Mouse (Mus musculus) liver, embryonic 14.5 days (tissue): Measurements from ENCODE around the gene Ica1l. TPM values are rescaled to one million over a fixed set of nuclear protein-coding genes. Genes with fewer than 3 reads are reported as not detected.

Source experiments
- ATAC-seq: fragments of 200-750 bp; cut with Nextera tagmentation; 2 replicates; pipeline ENCODE4 v1.8.0; 2017; ENCODE audit warnings: moderate number of reproducible peaks, mild to moderate bottlenecking, moderate library complexity; ENCODE audit not compliant: insufficient read depth
- DNase-seq, 3 experiments: peaks; one replicate each; pipeline ENCODE4 v3.0.0-alpha.2; 2012 to 2013; ENCODE audit warnings: low read depth in 3 of 3, low spot score in 3 of 3
- H3K27ac ChIP-seq: fragments of 300-500 bp; sonication (generic); 2 replicates; pipeline ENCODE4 v1.5.1; 2014; ENCODE audit warnings: moderate library complexity, mild to moderate bottlenecking, control low read depth, inconsistent platforms
- H3K27me3 ChIP-seq: fragments of 300-500 bp; sonication (generic); 2 replicates; pipeline ENCODE4 v1.6.1; 2014; ENCODE audit warnings: mild to moderate bottlenecking, low read length, moderate library complexity; ENCODE audit not compliant: control insufficient read depth, insufficient read depth
- H3K36me3 ChIP-seq: fragments of 300-500 bp; sonication (generic); replicated peaks from 2 replicates; pipeline ENCODE4 v1.6.1; 2014; ENCODE audit warnings: low read depth; ENCODE audit not compliant: control insufficient read depth, insufficient read depth
- H3K4me1 ChIP-seq, 2 experiments: fragments of 200-500 bp in 1 of 2; fragments of 300-500 bp in 1 of 2; sonication (generic) in 1 of 2; replicated peaks; 2 replicates each; pipeline ENCODE4 v1.6.1; 2012 to 2014; ENCODE audit warnings: antibody characterized with exemption in 1 of 2, inconsistent platforms in 1 of 2, low read length in 1 of 2; ENCODE audit not compliant: control insufficient read depth in 2 of 2, insufficient read depth in 2 of 2
- H3K4me2 ChIP-seq: fragments of 300-500 bp; sonication (generic); 2 replicates; pipeline ENCODE4 v1.6.1; 2014; ENCODE audit warnings: low read depth, mild to moderate bottlenecking, control low read depth, moderate library complexity
- H3K4me3 ChIP-seq, 2 experiments: fragments of 200-500 bp in 1 of 2; fragments of 300-500 bp in 1 of 2; sonication (generic) in 1 of 2; 2 replicates each; pipeline ENCODE4 v1.5.1; 2012 to 2014; ENCODE audit warnings: low read depth in 2 of 2, low read length in 2 of 2, mild to moderate bottlenecking in 2 of 2, control low read depth in 1 of 2, inconsistent platforms in 1 of 2, moderate library complexity in 1 of 2; ENCODE audit not compliant: insufficient read depth in 1 of 2
- H3K9ac ChIP-seq: fragments of 300-500 bp; sonication (generic); replicated peaks from 2 replicates; pipeline ENCODE4 v1.6.1; 2014; ENCODE audit warnings: mild to moderate bottlenecking, control low read depth, moderate library complexity
- H3K9me3 ChIP-seq: fragments of 300-500 bp; sonication (generic); 2 replicates; pipeline ENCODE4 v1.6.1; 2016; ENCODE audit warnings: low read length, mixed read lengths; ENCODE audit not compliant: control insufficient read depth
- CTCF ChIP-seq: IDR thresholded peaks from 2 replicates; pipeline ENCODE4 v1.5.1; 2016; ENCODE audit warnings: antibody characterized with exemption, low read depth, control low read depth
- EP300 ChIP-seq: IDR thresholded peaks from 2 replicates; pipeline ENCODE4 v1.6.1; 2016; ENCODE audit warnings: antibody characterized with exemption, low read depth
- WGBS: fragments of 180-500 bp; shearing (Covaris S2); extraction: QIAGEN DNeasy Blood & Tissue Kit; methylation state at CpG from one replicate; pipeline ENCODE4 v1.1.7; 2014; ENCODE audit not compliant: insufficient replicate concordance; 5-methylcytosine and 5-hydroxymethylcytosine counted together
- polyA plus RNA-seq, 2 experiments: library from polyadenylated mRNA; depleted of rRNA in 1 of 2; stranded (reverse) in 1 of 2; unstranded in 1 of 2; fragments of >200 nt; fragmentation: Nextera tagmentation in 1 of 2; extraction: Ambion mirVana in 1 of 2; gene quantifications; 2 replicates each; pipeline versions ENCODE4 v1.2.1 to v1.2.3; 2012 to 2014

The Ica1l gene
- polyA plus RNA-seq, 2 experiments = 0.10 to 0.22 TPM

DNA sequence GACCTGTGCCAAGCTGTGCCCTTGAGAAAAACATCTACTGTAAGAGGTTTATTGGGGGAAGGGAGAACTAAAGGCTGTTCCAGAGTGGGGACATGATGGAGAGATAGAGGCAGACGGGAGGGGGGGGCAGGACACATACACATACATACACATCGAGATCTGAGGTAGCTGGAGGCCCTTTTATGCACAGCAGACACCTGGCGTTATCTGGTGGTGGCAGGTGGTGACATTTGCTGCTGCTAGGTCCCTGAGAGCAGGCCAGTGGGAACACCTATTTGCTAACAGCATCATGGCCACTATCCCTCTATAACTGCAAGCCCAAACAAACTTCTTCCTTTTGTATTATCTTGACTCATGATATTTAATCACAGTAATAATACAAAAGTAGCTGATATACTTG is 85.8 kb downstream of the Ica1l start:
- no peak overlapping the region for H3K4me2 ChIP-seq
- no peak for DNase-seq
- ATAC-seq = no peak
- H3K9me3 ChIP-seq = no peaks in the 10 kb centered on the region
- no peaks in the 10 kb centered on the region for H3K36me3 ChIP-seq
- no peaks in the 10 kb centered on the region for H3K27me3 ChIP-seq
- TF ChIP-seq CTCF = no peak
- WGBS = 38% methylated on average over 3 of the region's 3 CpGs
- H3K9ac ChIP-seq = no peak overlapping the region
- H3K27ac ChIP-seq = no peak overlapping the region
- peaks cover 5 to 6% of the 10 kb centered on the region in 2 experiments; a peak in 3 of 4 replicates for H3K4me1 ChIP-seq
- no peak overlapping the region for H3K4me3 ChIP-seq

GRCm38 (mm10) chr1:59947509-59947908 is 95.5 kb downstream of the Ica1l start:
- 94% methylated on average over 4 of the region's 4 CpGs for WGBS
- no peak overlapping the region for H3K4me2 ChIP-seq
- no peak overlapping the region for H3K27ac ChIP-seq
- H3K9me3 ChIP-seq = no peaks in the 10 kb centered on the region
- ATAC-seq = no peak
- H3K4me1 ChIP-seq = peaks cover 0 to 7% of the 10 kb centered on the region in 2 experiments; a peak in 3 of 4 replicates
- H3K36me3 ChIP-seq = no peaks in the 10 kb centered on the region
- no peak overlapping the region for H3K9ac ChIP-seq
- DNase-seq = no peak
- no peaks in the 10 kb centered on the region for H3K27me3 ChIP-seq
- no peak for TF ChIP-seq CTCF
- TF ChIP-seq EP300 = no peak
- no peak overlapping the region for H3K4me3 ChIP-seq

DNA sequence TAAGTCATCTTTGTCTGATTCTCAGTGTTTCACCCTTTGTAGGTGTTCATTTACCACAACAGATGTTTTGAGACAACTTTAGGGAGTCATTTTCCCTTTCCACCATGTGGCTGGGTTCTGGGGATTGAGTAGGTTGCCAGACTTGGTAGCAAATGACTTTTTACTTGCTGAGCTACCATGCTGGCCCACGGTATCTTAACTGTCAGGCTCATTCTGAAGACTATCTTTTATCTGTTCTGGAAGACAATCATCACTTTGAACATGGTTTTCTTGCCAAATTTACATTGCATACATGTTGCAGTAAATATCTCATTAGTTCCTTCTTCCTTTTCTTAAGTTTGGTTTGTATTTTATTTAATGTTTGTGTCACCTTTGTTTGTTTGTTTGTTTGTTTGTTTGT is 97.0 kb downstream of the Ica1l start:
- peaks cover 0 to 11% of the 10 kb centered on the region in 2 experiments; a peak in 3 of 4 replicates for H3K4me1 ChIP-seq
- no peaks in the 10 kb centered on the region for H3K9me3 ChIP-seq
- no peak overlapping the region for H3K9ac ChIP-seq
- H3K4me2 ChIP-seq = no peak overlapping the region
- H3K27me3 ChIP-seq = no peaks in the 10 kb centered on the region
- H3K27ac ChIP-seq = no peak overlapping the region
- H3K4me3 ChIP-seq = no peak overlapping the region
- WGBS = 31% methylated on average over 1 of the region's 1 CpGs
- DNase-seq (no peak), ATAC-seq (no peak)
- no peaks in the 10 kb centered on the region for H3K36me3 ChIP-seq
- TF ChIP-seq EP300 (no peak), CTCF (no peak)

- H3K9me3 ChIP-seq = no peaks in the 10 kb centered on the region
- ATAC-seq = no peak
- WGBS = 39% methylated on average over 5 of the region's 5 CpGs
- no peak overlapping the region for H3K4me2 ChIP-seq
- no peaks in the 10 kb centered on the region for H3K36me3 ChIP-seq
- no peak for TF ChIP-seq EP300
- no peak for TF ChIP-seq CTCF
- no peak for DNase-seq
- no peak overlapping the region for H3K9ac ChIP-seq
- peaks cover 0 to 14% of the 10 kb centered on the region in 2 experiments; a peak in 3 of 4 replicates for H3K4me1 ChIP-seq
- H3K4me3 ChIP-seq = no peak overlapping the region
- no peak overlapping the region for H3K27ac ChIP-seq
- no peaks in the 10 kb centered on the region for H3K27me3 ChIP-seq
These were observed 99.2 kb downstream of the Ica1l start for GRCm38 (mm10) chr1:59943825-59944224.

- WGBS = 59% methylated on average over 6 of the region's 6 CpGs
- Histone ChIP-seq H3K9me3 (no peaks in the 10 kb centered on the region), H3K4me3 (no peak overlapping the region), H3K4me2 (no peak overlapping the region), H3K4me1 (peaks cover 0 to 14% of the 10 kb centered on the region in 2 experiments; a peak in 3 of 4 replicates), H3K9ac (no peak overlapping the region), H3K27me3 (no peaks in the 10 kb centered on the region), H3K27ac (no peak overlapping the region), H3K36me3 (no peaks in the 10 kb centered on the region)
- no peak for TF ChIP-seq CTCF
- TF ChIP-seq EP300 = no peak
- no peak for DNase-seq
- ATAC-seq = no peak
These were observed 100.8 kb downstream of the Ica1l start for GRCm38 (mm10) chr1:59942057-59942790.
